Mouse (Mus musculus): Measurements from ENCODE around the gene Fam43a.

Fam43a gene

DNA sequence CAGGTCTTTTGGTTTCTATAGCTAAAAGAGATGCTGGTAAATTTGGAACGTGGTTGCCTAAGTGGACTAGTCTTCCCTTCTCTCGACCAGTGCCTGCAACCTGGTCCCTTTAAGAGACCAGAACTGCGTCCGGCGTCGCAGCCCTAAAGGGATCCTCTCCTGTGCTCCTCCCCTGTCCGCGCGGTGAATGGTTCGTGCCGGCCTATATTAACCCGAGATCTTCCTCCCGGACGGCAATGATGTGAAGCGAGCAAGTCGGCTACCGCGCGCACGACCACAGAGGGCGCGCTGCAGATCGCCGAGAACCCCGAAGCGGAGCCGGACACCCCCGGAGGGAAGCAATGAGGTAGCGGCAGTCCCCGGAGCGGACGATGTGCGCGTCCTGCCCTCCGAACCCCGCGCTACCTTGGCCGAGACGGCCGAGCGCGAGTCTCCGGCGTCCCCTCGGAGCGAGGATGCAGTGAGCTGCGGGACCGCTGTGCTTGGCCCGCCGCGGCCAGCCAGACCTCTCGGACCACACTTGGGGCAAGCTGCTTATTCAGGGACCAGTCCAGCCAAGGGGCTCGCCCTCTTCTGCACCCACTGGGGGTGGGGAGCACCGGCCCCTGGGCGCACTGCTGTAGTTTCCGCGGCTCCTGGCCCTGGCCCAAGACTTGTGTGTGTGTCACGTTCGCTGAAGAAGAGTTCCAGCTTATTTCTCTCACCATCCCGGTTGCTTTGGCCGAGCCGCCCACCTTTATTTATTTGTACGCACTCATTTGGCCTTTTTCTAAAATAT is at the start of gene Fam43a:
Gene Fam43a (plus strand): TSS at position 233 of the 778 bp plus-strand sequence.
- in situ Hi-C loops (cut with MboI; ENCODE audit: low pct_unique_long_range_greater_than_20kb in 1 of 2, low sequenced_read_pairs in 2 of 2, unreplicated experiment in 1 of 2): loop anchor here (10.0 to 25.0 kb wide), 7 partner anchors 145 to 763 kb away; no protein-coding TSS in a partner anchor

DNA sequence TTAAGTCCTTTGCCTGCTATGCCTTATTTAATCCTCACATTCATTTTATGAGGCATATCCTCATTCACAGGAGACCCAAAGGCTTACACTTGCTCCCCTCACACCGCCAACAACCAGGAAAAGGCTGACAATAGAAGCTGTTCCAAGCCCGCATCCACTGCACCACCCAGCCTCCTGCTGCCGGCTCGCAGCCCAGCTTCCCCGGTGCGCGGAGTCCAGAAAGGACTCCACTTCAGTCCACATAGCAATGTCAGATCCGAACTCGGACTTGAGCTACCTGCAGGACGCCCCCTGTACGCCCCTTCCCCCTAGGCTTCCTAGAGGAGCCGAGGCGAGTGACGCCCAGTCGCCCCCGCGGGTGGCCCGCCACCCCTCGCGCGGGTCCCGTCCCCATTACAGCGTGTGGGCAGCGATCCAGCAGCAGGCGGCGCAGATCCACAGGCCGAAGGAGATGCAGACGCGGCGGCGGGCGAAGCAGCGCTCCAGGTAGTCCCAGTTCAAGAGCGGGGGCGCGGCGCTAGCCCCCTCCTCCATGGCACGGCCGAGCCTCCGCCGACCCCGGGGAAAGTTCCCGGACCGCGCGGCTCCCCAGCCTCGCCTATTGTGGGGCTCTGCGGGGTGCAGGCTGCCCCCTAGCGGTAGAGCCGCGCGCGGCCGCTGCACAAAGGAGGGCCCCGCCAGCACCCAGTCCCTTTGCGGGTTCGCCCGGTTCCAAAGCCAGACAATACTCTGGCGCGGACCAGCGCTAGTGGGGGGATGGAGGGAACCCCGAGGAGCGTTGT is 49.4 kb upstream of the Fam43a start:
- in situ Hi-C loops (cut with MboI; ENCODE audit: low pct_unique_long_range_greater_than_20kb in 1 of 2, low sequenced_read_pairs in 2 of 2, unreplicated experiment in 1 of 2): no loop called here

DNA sequence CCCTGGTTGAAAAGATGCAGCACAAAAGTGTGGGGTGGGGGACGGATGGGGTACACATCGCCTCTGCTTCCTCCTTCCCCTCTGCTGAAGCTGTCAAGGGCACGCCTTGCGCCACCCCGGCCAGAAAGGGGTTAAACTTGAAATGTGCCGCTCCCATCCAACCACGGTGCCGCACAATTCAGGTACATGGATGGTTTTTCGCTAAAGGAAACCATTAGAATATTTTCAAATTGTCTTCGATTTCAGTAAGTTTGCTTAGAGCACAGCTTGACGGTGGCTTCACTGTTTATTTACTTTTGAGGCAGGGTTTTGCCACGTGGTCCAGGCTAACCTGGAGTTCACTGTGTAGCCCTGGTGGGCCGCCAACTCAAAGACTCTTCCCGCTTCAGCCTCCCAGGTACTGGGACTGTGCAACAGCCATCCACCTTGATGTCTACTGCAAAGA is 48.8 kb upstream of the Fam43a start, which contains the start of gene Tmem44:
Gene Tmem44 (minus strand): TSS at position 95 of the 445 bp plus-strand sequence.
- in situ Hi-C loops (cut with MboI; ENCODE audit: low pct_unique_long_range_greater_than_20kb in 1 of 2, low sequenced_read_pairs in 2 of 2, unreplicated experiment in 1 of 2): no loop called here

DNA sequence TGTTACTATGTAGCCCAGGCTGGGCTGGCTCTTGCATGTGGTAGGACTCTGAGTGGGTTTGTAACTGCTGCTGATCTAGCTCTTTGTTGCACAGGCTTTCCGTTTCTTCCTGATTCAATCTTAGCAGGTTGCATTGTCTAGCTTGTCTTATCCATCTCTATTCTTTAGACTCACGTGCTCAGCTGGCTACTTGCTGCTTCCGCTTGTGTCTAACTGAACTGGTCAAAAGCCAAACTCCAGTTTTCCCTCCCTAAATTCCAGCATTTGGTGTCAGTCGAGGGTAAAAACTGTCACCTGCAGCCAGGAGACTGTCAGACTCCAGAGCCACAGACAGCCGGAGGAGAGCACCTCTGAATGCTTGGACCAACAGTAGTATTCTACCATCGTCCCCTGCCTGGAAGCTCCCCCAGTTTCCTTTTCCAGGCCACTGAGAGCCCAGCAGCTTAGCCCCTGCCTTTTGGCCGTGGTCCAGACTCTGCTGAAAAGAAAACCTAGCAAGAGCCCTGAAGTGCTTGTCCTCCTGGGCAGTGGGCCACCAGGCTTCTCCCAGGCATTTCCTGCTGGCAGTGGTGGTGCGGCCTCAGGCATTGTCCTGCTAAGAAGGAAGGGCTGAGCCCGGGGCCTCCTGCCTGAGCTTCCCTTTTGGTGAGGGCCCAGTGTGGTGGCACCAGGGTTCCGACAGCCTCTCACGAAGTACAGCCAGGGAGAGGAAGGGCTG is 46.7 kb upstream of the Fam43a start:
- in situ Hi-C loops (cut with MboI; ENCODE audit: low pct_unique_long_range_greater_than_20kb in 1 of 2, low sequenced_read_pairs in 2 of 2, unreplicated experiment in 1 of 2): no loop called here

GRCm38 (mm10) chr16:30554109-30554508 is 45.4 kb upstream of the Fam43a start:
- in situ Hi-C loops (cut with MboI; ENCODE audit: low pct_unique_long_range_greater_than_20kb in 1 of 2, low sequenced_read_pairs in 2 of 2, unreplicated experiment in 1 of 2): no loop called here

DNA sequence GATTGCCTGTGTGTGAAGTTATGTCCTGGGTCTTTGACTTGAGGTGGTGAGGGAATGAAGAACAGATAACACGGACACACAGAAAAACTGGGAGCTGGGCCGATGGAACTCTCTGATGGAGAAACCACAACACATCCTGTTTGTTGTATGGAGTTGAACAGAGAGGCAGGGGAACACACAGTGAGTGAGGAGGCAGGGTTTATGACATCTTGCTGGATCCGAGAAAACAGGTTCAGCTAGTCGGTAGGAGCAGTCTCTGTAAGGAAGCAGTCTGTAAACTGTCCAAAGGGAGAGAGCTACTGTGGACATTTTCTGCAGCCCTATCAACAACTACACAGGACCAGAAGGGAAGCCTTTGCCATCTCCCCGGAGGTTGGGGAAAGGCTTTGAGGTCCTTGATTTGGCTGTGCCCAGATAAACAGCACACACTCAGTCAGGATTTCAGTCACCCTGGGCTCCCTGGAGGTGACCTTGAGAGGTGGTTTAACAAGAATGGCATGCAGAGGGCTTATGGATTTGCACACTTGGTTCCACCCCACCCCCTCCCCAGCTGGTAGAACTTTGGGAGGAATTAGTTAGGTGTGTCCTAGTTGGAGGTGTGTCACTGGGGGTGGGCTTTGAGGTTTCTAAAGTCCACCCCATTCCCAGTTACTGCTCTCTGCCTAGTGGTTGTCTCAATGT is 40.1 kb upstream of the Fam43a start:
- in situ Hi-C loops (cut with MboI; ENCODE audit: low pct_unique_long_range_greater_than_20kb in 1 of 2, low sequenced_read_pairs in 2 of 2, unreplicated experiment in 1 of 2): no loop called here

DNA sequence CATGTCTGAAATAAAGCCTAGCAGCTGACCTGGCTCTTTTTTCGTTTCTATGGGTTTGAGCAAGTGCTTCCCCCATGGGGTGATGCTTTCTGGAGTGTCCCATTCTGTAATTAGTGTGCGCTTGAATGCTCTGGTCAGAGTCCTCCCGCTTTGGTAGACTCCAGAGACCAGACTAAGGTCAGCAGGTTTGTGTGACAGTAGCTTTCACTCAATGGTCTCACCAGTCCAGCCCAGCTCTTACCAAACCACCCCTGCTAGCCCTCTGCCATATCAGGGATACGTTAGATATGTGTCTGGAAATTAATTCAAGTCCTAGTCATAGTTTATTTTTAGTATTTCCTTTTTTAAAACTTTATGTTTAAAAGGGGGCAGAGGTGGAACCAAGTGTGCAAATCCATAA is 38.9 kb upstream of the Fam43a start:
- in situ Hi-C loops (cut with MboI; ENCODE audit: low pct_unique_long_range_greater_than_20kb in 1 of 2, low sequenced_read_pairs in 2 of 2, unreplicated experiment in 1 of 2): no loop called here

DNA sequence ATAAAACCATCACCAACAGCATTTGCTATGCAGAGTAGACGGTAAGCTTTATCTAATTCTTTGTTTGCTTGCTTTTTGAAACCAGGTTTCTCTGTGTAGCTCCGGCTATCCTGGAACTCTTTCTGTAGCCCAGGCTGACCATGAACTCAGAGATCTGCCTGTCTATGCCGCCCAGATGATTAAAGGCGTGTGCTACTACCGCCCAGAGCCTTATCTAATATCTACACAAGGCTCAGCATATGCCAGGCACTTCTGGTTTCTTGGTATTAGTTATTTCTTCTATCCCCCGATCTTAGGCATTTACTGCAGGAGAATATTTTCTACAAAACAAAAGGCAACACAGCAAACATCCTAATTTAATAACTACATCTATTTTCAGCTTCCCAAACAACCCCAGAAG is 33.9 kb upstream of the Fam43a start:
- in situ Hi-C loops (cut with MboI; ENCODE audit: low pct_unique_long_range_greater_than_20kb in 1 of 2, low sequenced_read_pairs in 2 of 2, unreplicated experiment in 1 of 2): no loop called here

- in situ Hi-C loops (cut with MboI; ENCODE audit: low pct_unique_long_range_greater_than_20kb in 1 of 2, low sequenced_read_pairs in 2 of 2, unreplicated experiment in 1 of 2): no loop called here
Measured at GRCm38 (mm10) chr16:30570173-30570572, 29.4 kb upstream of the Fam43a start.

DNA sequence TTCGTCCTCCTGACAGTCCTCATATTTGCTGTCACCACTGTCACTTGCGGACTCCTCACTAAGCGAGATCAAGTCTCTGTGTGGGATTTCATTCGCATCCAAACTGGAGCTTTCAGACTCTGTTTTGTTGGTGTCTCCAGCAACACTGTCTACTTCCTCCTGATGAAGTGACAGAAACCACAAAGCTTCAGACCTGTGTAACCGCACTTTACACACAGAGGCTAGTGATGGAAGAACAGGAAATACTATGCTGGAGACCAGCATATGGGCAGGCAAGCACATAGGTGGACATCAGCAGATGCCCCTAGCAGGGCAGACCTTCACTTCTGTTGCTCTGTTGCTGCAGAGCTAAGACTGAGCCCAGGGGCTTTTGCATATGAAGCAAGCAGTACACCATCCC is 28.1 kb upstream of the Fam43a start:
- in situ Hi-C loops (cut with MboI; ENCODE audit: low pct_unique_long_range_greater_than_20kb in 1 of 2, low sequenced_read_pairs in 2 of 2, unreplicated experiment in 1 of 2): no loop called here

- in situ Hi-C loops (cut with MboI; ENCODE audit: low pct_unique_long_range_greater_than_20kb in 1 of 2, low sequenced_read_pairs in 2 of 2, unreplicated experiment in 1 of 2): no loop called here
Measured at GRCm38 (mm10) chr16:30572239-30572638, 27.3 kb upstream of the Fam43a start.

GRCm38 (mm10) chr16:30575815-30576214 is 23.7 kb upstream of the Fam43a start:
- in situ Hi-C loops (cut with MboI; ENCODE audit: low pct_unique_long_range_greater_than_20kb in 1 of 2, low sequenced_read_pairs in 2 of 2, unreplicated experiment in 1 of 2): loop anchor here (25.0 kb wide), 2 partner anchors 761 to 786 kb away; no protein-coding TSS in a partner anchor

DNA sequence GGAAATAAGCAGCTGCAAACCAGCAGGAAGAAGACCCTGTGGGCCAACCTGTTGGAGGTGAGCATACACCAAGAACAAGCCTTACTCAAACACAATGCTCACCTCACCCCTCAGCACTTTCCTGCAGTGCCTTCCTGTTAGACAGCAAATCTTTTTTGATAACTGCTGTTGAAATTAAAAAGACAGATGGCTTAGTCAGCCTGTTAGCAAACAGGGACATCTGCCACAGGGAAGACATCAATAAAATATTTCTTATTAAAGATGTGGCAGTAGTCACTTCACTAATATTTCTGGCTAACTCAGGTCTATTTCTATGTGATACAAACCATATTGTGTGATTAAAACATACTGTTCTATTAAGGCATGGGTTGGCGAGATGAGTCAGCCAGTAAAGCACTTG is 23.1 kb upstream of the Fam43a start:
- in situ Hi-C loops (cut with MboI; ENCODE audit: low pct_unique_long_range_greater_than_20kb in 1 of 2, low sequenced_read_pairs in 2 of 2, unreplicated experiment in 1 of 2): loop anchor here (25.0 kb wide), 2 partner anchors 761 to 786 kb away; no protein-coding TSS in a partner anchor

DNA sequence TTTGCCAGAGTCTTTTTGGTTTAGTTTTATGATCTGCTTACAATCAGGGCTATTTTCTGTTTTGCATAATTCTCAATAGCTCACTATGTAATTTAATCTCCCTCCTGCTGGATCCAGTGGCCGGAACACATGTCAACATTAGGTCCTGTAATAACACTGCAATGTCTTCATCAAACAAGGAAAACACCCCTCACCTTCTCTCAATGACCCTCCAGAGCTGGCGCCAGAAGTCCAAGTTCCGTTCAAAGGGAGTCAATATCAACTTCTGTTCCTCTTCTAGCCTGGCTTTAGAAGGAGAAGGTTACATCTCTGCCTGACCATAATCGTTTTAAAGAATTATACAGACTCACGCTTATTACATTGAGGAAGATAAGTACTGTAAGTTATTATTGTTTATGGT is 18.8 kb upstream of the Fam43a start:
- in situ Hi-C loops (cut with MboI; ENCODE audit: low pct_unique_long_range_greater_than_20kb in 1 of 2, low sequenced_read_pairs in 2 of 2, unreplicated experiment in 1 of 2): loop anchor here (25.0 kb wide), 2 partner anchors 757 to 782 kb away; no protein-coding TSS in a partner anchor

DNA sequence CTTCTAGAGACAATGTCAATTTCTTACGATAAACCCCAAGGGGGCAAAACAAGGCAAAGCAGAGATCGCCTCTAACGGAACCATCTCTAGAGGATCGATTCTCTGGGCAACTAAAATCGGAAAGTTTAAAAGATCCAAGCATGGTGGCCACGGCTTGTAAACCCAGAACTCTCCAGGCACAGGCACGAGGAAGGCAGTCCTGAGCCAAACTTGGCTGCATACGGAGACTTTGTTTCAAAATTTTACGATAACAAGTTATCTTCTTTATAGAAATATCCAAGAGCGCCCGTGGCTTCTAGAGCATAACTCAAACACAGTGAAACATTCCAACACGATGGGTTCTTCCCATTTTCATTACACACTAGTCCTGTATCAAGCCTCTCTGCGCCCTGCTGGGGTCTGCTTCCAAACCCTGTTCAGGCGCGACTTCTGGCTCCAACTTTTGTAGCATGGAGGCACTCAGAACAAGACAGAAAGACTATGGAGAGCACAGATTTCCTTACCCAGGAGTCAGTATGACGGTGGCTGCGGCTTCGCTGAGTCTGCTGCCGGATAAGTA is 12.5 kb upstream of the Fam43a start:
- in situ Hi-C loops (cut with MboI; ENCODE audit: low pct_unique_long_range_greater_than_20kb in 1 of 2, low sequenced_read_pairs in 2 of 2, unreplicated experiment in 1 of 2): loop anchor here (25.0 kb wide), 2 partner anchors 750 to 775 kb away; no protein-coding TSS in a partner anchor

- in situ Hi-C loops (cut with MboI; ENCODE audit: low pct_unique_long_range_greater_than_20kb in 1 of 2, low sequenced_read_pairs in 2 of 2, unreplicated experiment in 1 of 2): loop anchor here (25.0 kb wide), 2 partner anchors 750 to 775 kb away; no protein-coding TSS in a partner anchor
Measured at GRCm38 (mm10) chr16:30587494-30588327, 11.8 kb upstream of the Fam43a start, which contains the start of gene Lsg1. TSS of gene Lsg1 (minus strand) at chr16:30587592.
